Mouse (Mus musculus): ENCODE results near the gene Mthfr.

DNA sequence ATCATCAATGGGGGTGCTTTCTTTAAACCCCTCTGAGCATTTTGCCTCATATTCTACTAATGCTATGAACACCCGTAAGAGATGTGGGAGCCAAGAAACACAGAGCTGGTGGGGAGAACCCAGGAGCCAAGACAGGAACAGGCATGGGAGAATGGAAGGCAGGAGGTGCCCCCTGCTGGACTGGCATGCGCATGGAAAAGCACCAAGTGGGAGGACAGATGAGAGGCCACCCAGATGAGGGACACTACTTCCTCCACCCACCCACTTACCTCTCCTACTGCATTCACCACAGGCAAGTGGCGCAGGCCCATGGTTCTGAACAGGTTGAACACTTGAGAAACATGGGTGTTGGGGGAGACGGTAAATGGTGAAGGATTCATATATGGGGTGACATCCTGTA lies 30.5 kb upstream of the Mthfr start:
- peak; percentile 76 for TF ChIP-seq CTCF (conservative IDR thresholded peaks at IDR 0.05; ENCODE audit: insufficient read depth, insufficient read length, low read depth, low read length)
- TF ChIP-seq POLR2A (IDR thresholded peaks at IDR 0.05; ENCODE audit: low read depth, low read length), result no peak
